Mouse (Mus musculus) gastrocnemius, adult 2 months (tissue): ENCODE results near the gene 2210408I21Rik. TPM values are rescaled to one million over a fixed set of nuclear protein-coding genes. Genes with fewer than 3 reads are reported as not detected.

Experiments
- DNase-seq: peaks from one replicate; pipeline ENCODE4 v3.0.0; 2022
- H3K27ac ChIP-seq: fragments of 200-600 bp; 2 replicates; pipeline ENCODE4 v1.8.1; 2022; ENCODE audit warnings: mild to moderate bottlenecking
- H3K4me3 ChIP-seq: fragments of 200-600 bp; 2 replicates; pipeline ENCODE4 v1.8.1; 2022; ENCODE audit warnings: mild to moderate bottlenecking, moderate library complexity
- CTCF ChIP-seq: fragments of 200-600 bp; IDR thresholded peaks from 2 replicates; pipeline ENCODE4 v1.8.1; 2022; ENCODE audit warnings: antibody characterized with exemption, mild to moderate bottlenecking, moderate library complexity
- intact Hi-C: fragments of 180-260 bp; cut with DNase I; formaldehyde crosslinking; loops from one replicate; pipeline ENCODE4 v1.15.1; 2025
- total RNA-seq, 2 experiments: library from RNA; stranded (reverse); gene quantifications; 2 replicates each; pipeline ENCODE4 v1.2.3; 2021

2210408I21Rik gene
- total RNA-seq, 2 experiments from 2014 or later = 4.3 to 5.3 TPM

- intact Hi-C loops = no loop called here
Measured at GRCm38 (mm10) chr13:77213196-77213595, 77.9 kb downstream of the 2210408I21Rik start.

GRCm38 (mm10) chr13:77215460-77215859 is 80.1 kb downstream of the 2210408I21Rik start:
- Histone ChIP-seq H3K4me3 (no peak overlapping the region), H3K27ac (no peak overlapping the region)
- intact Hi-C loops = no loop called here
- peak; percentile 38 for TF ChIP-seq CTCF
- no peak for DNase-seq

More at GRCm38 (mm10) chr13:77213196-77213595, 77.9 kb downstream of the 2210408I21Rik start:
- Histone ChIP-seq H3K4me3 (no peak overlapping the region), H3K27ac (no peak overlapping the region)
- no peak for TF ChIP-seq CTCF
- no peak for DNase-seq

- Histone ChIP-seq H3K4me3 (no peak overlapping the region), H3K27ac (no peak overlapping the region)
- no peak for TF ChIP-seq CTCF
- intact Hi-C loops = no loop called here
- no peak for DNase-seq
Measured at GRCm38 (mm10) chr13:77217672-77218280, 82.4 kb downstream of the 2210408I21Rik start.

- H3K4me3 ChIP-seq = no peak overlapping the region
- TF ChIP-seq CTCF = no peak
- intact Hi-C loops = no loop called here
- DNase-seq = no peak
- H3K27ac ChIP-seq = no peak overlapping the region
Measured at GRCm38 (mm10) chr13:77221072-77221471, 85.7 kb downstream of the 2210408I21Rik start.

GRCm38 (mm10) chr13:77256541-77256940 is 121.2 kb downstream of the 2210408I21Rik start:
- H3K4me3 ChIP-seq = no peak overlapping the region
- TF ChIP-seq CTCF = no peak
- intact Hi-C loops = no loop called here
- H3K27ac ChIP-seq = no peak overlapping the region
- DNase-seq = no peak

- intact Hi-C loops = no loop called here
- no peak for TF ChIP-seq CTCF
- H3K27ac ChIP-seq = no peak overlapping the region
- H3K4me3 ChIP-seq = no peak overlapping the region
- DNase-seq = no peak
Measured at GRCm38 (mm10) chr13:77262715-77263338, 127.5 kb downstream of the 2210408I21Rik start.

- intact Hi-C loops = no loop called here
- DNase-seq = no peak
- no peak for TF ChIP-seq CTCF
- Histone ChIP-seq H3K27ac (no peak overlapping the region), H3K4me3 (no peak overlapping the region)
Measured at GRCm38 (mm10) chr13:77263400-77264179, 128.2 kb downstream of the 2210408I21Rik start.

GRCm38 (mm10) chr13:77264481-77264880 is 129.1 kb downstream of the 2210408I21Rik start:
- no peak for TF ChIP-seq CTCF
- DNase-seq = no peak
- no peak overlapping the region for H3K4me3 ChIP-seq
- H3K27ac ChIP-seq = no peak overlapping the region
- intact Hi-C loops = no loop called here

- no peak for DNase-seq
- Histone ChIP-seq H3K4me3 (no peak overlapping the region), H3K27ac (no peak overlapping the region)
- intact Hi-C loops = no loop called here
- TF ChIP-seq CTCF = no peak
Measured at GRCm38 (mm10) chr13:77275172-77275747, 139.9 kb downstream of the 2210408I21Rik start.

GRCm38 (mm10) chr13:77278659-77279413 is 143.5 kb downstream of the 2210408I21Rik start:
- no peak overlapping the region for H3K27ac ChIP-seq
- H3K4me3 ChIP-seq = no peak overlapping the region
- intact Hi-C loops = no loop called here
- no peak for TF ChIP-seq CTCF
- no peak for DNase-seq

GRCm38 (mm10) chr13:77295519-77295918 is 160.2 kb downstream of the 2210408I21Rik start:
- intact Hi-C loops = no loop called here
- Histone ChIP-seq H3K4me3 (no peak overlapping the region), H3K27ac (no peak overlapping the region)
- no peak for DNase-seq
- TF ChIP-seq CTCF = no peak

- Histone ChIP-seq H3K4me3 (no peak overlapping the region), H3K27ac (no peak overlapping the region)
- no peak for DNase-seq
- TF ChIP-seq CTCF = no peak
- intact Hi-C loops = no loop called here
Measured at GRCm38 (mm10) chr13:77324101-77324500, 188.8 kb downstream of the 2210408I21Rik start.
